In genomic region chr10:70966642-70967345, GRCm38 (mm10) we compare ENCODE assay signal across 8 mouse cellular contexts.
A peak's percentile ranks its signal among the peaks of the same experiment; 100 is the strongest.
DNase-seq lines count a peak whose midpoint lies in the region; ATAC-seq and TF ChIP-seq lines count a peak whose summit lies in the region.

No protein-coding gene starts in this region.

- H3K4me2 ChIP-seq in hindbrain, postnatal 0 days (ENCODE audit: low read depth, low read length), result no peak overlapping the region
- no peak overlapping the region for H3K4me2 ChIP-seq in hindbrain, embryonic 13.5 days

- DNase-seq in hindbrain, postnatal 0 days (ENCODE audit: low spot score), result peak; percentile 53
- DNase-seq in fibroblast of lung, adult 2 months (ENCODE audit: low read depth), result peak; percentile 85
- DNase-seq in kidney, adult 11 months, result peak; percentile 68
- peak; percentile 67 to 90 for DNase-seq in lung, postnatal 4 days
- DNase-seq in layer of hippocampus, adult 18-20 months (ENCODE audit: low spot score in 2 of 2), result no peak
- no peak for DNase-seq in spleen, adult 12 weeks (ENCODE audit: low spot score)
- DNase-seq in thymus, postnatal 0 days (ENCODE audit: low spot score), result no peak

- peak; percentile 13; the same call in 1 of the 2 replicates for TF ChIP-seq CTCF in hindbrain, postnatal 0 days (IDR thresholded peaks at IDR 0.05; ENCODE audit: low read depth)

- H3K27ac ChIP-seq in hindbrain, postnatal 0 days, result no peak overlapping the region
- no peak overlapping the region for H3K27ac ChIP-seq in hindbrain, embryonic 13.5 days

- H3K9ac ChIP-seq in hindbrain, postnatal 0 days (replicated peaks; ENCODE audit: low read length), result no peak overlapping the region
- H3K9ac ChIP-seq in hindbrain, embryonic 13.5 days, result no peak overlapping the region

- H3K4me1 ChIP-seq in hindbrain, postnatal 0 days (ENCODE audit: insufficient read depth, low read length), result no peaks in the 10 kb centered on the region
- 0 out of 2 replicates have a peak, but pooled peaks cover 5% of the 10 kb centered on the region for H3K4me1 ChIP-seq in hindbrain, embryonic 13.5 days (replicated peaks)

- no peaks in the 10 kb centered on the region for H3K9me3 ChIP-seq in hindbrain, postnatal 0 days (ENCODE audit: low read length)
- no peaks in the 10 kb centered on the region for H3K9me3 ChIP-seq in hindbrain, embryonic 13.5 days

- H3K27me3 ChIP-seq in hindbrain, postnatal 0 days (ENCODE audit: insufficient read depth, low read length), result no peaks in the 10 kb centered on the region
- H3K27me3 ChIP-seq in hindbrain, embryonic 13.5 days, result no peaks in the 10 kb centered on the region

- WGBS in hindbrain, postnatal 0 days, result 63% methylated on average over 16 of the region's 16 CpGs
- WGBS in hindbrain, embryonic 13.5 days, result 72% methylated on average over 16 of the region's 16 CpGs

- H3K4me3 ChIP-seq in hindbrain, postnatal 0 days (ENCODE audit: low read length), result no peak overlapping the region
- H3K4me3 ChIP-seq in hindbrain, embryonic 13.5 days, result no peak overlapping the region

- ATAC-seq in hindbrain, postnatal 0 days, result no peak
- ATAC-seq in hindbrain, embryonic 13.5 days (ENCODE audit: low FRiP score), result no peak

- no peaks in the 10 kb centered on the region for H3K36me3 ChIP-seq in hindbrain, postnatal 0 days (ENCODE audit: insufficient read depth, low read length)
- no peaks in the 10 kb centered on the region for H3K36me3 ChIP-seq in hindbrain, embryonic 13.5 days

Comparison
In these comparisons a context has a peak if more than half of its experiments do, and no peak if none do; other contexts are left out.
1. DNase-seq: peak in hindbrain, postnatal 0 days (single experiment), fibroblast of lung, adult 2 months (single experiment), kidney, adult 11 months (single experiment) and lung, postnatal 4 days (2 of 2); none in layer of hippocampus, adult 18-20 months (0 of 2), spleen, adult 12 weeks (single experiment) and thymus, postnatal 0 days (single experiment).